Mouse (Mus musculus): ENCODE data around the gene Gm20532.

GRCm38 (mm10) chr2:26668746-26669145 is 82.3 kb downstream of the Gm20532 start:
- TF ChIP-seq EP300 (IDR thresholded peaks at IDR 0.05; ENCODE audit: low read depth) (no peak), CTCF (IDR thresholded peaks at IDR 0.05; ENCODE audit: low read depth) (no peak)
